Mouse (Mus musculus): ENCODE measurements around the gene Pcsk6. TPM values are rescaled to one million over a fixed set of nuclear protein-coding genes. Genes with fewer than 3 reads are reported as not detected.

Pcsk6 gene
- total RNA-seq, 1 experiment from 2014 or later: not detected

- ATAC-seq (replicated peaks; ENCODE audit: insufficient number of reproducible peaks, low FRiP score, low TSS enrichment, poor library complexity, severe bottlenecking): no peak
These were observed 116.4 kb downstream of the Pcsk6 start for GRCm38 (mm10) chr7:65977977-65978376.

DNA sequence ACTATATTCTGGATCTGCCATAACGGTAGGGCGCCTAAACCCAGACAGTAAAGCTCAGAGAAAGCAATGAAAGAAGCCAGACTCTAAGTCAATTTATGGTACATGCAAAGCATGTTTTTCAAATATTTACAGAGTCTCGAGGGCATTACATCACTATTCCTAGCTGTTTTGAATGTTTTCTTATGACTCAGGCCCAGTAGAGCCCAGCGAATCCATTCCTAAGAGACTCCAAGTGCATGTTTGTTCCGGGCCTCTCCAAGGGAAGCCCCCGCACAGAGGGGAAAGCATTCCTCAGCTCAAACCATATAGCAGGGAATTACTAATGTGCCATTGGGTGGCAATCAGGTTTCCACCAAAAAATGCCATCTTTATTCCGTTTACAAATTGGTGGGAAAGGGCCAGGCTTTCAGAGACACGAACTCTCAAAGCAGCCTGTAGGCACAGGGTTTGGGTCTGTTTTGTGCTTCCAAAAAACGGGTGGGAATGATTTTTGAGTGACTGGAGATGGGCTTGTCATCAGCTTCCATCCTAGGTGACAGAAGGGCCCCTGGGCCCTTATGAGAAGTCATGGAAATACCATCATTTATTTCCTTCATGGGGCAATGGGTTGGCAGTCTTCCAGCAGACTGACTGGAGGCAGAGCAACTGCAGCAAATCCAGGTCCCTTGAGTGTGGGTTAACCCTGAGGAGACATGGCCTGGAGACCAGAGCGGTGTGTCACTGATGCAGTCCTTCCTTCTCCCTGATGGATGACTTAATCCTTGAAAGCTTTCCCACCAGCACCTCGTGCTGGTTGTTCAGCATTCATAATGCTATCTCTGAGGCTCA, 117.7 kb downstream of the Pcsk6 start:
- no peak for ATAC-seq (replicated peaks; ENCODE audit: insufficient number of reproducible peaks, low FRiP score, low TSS enrichment, poor library complexity, severe bottlenecking)

GRCm38 (mm10) chr7:65980000-65980399, 118.5 kb downstream of the Pcsk6 start:
- no peak for ATAC-seq (replicated peaks; ENCODE audit: insufficient number of reproducible peaks, low FRiP score, low TSS enrichment, poor library complexity, severe bottlenecking)

DNA sequence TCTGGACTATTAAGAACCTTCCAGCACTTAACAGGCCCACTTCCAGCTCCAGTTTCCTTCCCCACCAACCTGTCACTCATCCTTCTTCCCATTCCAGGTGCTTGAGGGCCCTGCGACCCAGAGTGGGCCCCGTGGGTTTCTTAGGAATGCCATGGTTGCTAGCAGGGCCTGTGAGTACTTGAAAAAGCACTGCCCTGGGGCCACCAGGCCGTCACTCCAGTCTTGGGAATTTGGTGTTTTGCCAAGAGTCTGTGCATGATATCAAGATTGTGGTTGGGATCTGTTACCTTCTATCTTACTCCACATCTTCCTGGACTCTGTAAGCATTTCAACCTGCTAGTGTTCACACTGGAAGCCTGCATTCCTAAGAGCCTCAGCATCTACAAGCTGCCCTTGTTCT, 120.5 kb downstream of the Pcsk6 start:
- ATAC-seq (replicated peaks; ENCODE audit: insufficient number of reproducible peaks, low FRiP score, low TSS enrichment, poor library complexity, severe bottlenecking): no peak

- ATAC-seq (replicated peaks; ENCODE audit: insufficient number of reproducible peaks, low FRiP score, low TSS enrichment, poor library complexity, severe bottlenecking): no peak
These were observed 126.7 kb downstream of the Pcsk6 start for GRCm38 (mm10) chr7:65988249-65988648.

- no peak for ATAC-seq (replicated peaks; ENCODE audit: insufficient number of reproducible peaks, low FRiP score, low TSS enrichment, poor library complexity, severe bottlenecking)
These were observed 127.2 kb downstream of the Pcsk6 start for GRCm38 (mm10) chr7:65988709-65989108.

DNA sequence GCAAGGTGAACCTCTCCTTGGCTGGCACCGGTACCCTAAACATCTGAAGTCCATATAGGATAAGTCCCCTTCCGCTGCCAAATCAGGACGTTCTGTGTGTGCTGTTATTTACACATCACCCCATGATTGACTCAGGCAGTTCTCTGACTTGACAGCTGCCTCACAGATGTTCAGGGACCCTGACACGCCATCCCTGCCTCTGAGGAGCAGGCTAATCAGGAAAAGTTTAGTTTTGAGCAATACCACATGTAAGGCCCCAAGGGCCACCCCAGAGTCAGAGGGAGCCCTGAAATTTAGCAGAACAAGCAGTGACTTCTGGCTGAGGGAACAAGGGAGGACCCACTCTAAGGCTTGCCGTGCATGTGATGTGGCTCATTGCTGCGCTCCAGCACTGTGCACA, 130.8 kb downstream of the Pcsk6 start:
- no peak for ATAC-seq (replicated peaks; ENCODE audit: insufficient number of reproducible peaks, low FRiP score, low TSS enrichment, poor library complexity, severe bottlenecking)

DNA sequence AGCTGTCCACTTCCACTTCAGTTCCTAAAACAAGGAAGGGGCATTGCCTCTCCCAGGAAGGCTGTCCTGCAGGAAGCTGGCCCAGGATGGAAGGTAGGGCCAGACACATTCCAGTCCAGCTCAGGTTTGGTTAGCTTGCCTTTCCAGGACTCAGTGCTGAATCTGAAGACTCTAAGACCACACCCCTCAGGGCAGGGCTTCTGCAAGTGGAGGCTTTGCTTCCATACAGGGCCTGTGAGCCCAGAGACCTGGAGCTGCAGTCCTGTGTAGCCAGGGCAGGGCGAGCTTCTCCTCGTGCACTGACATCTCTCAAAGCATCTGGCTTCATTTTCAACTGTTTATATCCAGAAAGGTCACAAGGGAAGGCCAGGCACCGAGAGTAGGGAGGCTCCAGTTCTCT, 131.9 kb downstream of the Pcsk6 start:
- no peak for ATAC-seq (replicated peaks; ENCODE audit: insufficient number of reproducible peaks, low FRiP score, low TSS enrichment, poor library complexity, severe bottlenecking)

GRCm38 (mm10) chr7:66001035-66001754, 139.7 kb downstream of the Pcsk6 start:
- ATAC-seq (replicated peaks; ENCODE audit: insufficient number of reproducible peaks, low FRiP score, low TSS enrichment, poor library complexity, severe bottlenecking): no peak

GRCm38 (mm10) chr7:66001797-66002196, 140.3 kb downstream of the Pcsk6 start:
- ATAC-seq (replicated peaks; ENCODE audit: insufficient number of reproducible peaks, low FRiP score, low TSS enrichment, poor library complexity, severe bottlenecking): no peak

- no peak for ATAC-seq (replicated peaks; ENCODE audit: insufficient number of reproducible peaks, low FRiP score, low TSS enrichment, poor library complexity, severe bottlenecking)
These were observed 141.9 kb downstream of the Pcsk6 start for GRCm38 (mm10) chr7:66003447-66003846.

DNA sequence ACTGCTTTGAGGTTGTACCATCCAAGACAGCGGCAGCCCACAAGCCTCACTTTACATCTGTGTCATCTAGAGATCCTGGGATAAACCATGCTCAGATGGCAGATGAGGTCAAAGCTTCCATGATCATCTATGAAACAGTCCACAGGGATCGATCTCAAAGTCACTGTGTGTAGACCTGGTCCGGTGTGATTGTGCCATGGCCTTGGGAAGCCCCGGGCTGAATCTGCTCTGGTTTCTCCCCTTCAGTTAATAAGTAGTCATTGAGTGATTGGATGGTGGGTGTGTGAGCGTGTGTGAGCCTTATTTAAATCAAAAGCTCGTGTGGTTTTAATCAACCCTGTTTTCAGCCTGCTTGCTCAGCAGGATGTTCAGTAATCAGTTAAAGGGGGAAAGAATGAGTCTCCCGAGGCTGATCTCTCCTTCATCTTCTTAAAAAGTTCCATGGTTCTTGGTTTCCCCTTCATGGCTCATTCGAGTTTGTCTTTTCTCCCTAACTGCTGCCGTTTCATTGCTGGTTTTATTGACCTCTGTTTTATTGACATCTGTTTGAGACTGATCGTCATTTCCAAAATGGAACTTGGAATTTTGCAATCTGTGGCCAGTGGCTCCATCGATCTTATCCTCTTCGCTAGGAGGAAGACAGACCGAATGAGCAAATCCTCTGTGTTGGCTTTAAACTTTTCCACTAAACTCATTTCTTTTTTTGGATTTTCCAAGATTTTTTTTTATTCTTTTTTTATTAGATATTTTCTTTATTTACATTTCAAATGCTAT, 142.5 kb downstream of the Pcsk6 start:
- no peak for ATAC-seq (replicated peaks; ENCODE audit: insufficient number of reproducible peaks, low FRiP score, low TSS enrichment, poor library complexity, severe bottlenecking)

DNA sequence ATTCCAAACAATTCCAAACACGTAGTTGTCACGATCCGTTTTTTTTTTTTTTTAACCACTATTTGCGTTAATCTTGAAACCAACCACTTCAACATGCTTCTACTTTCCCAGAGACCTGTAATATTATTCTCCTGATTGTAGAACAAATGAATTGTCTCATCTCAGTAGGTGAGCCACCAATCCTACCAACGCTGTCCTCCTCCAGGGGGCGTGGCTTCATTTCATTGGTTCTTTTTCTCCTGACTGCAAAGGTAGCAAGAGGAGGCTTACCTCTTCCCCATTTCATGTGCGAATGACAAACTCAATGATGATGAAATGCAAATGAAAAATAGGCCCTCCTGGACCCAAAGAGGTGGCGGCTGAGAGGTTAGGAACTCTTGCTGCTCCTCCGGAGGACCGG, 143.5 kb downstream of the Pcsk6 start:
- no peak for ATAC-seq (replicated peaks; ENCODE audit: insufficient number of reproducible peaks, low FRiP score, low TSS enrichment, poor library complexity, severe bottlenecking)

- no peak for ATAC-seq (replicated peaks; ENCODE audit: insufficient number of reproducible peaks, low FRiP score, low TSS enrichment, poor library complexity, severe bottlenecking)
These were observed 146.8 kb downstream of the Pcsk6 start for GRCm38 (mm10) chr7:66008161-66008891.

GRCm38 (mm10) chr7:66008892-66009273, 147.3 kb downstream of the Pcsk6 start:
- ATAC-seq (replicated peaks; ENCODE audit: insufficient number of reproducible peaks, low FRiP score, low TSS enrichment, poor library complexity, severe bottlenecking): no peak

DNA sequence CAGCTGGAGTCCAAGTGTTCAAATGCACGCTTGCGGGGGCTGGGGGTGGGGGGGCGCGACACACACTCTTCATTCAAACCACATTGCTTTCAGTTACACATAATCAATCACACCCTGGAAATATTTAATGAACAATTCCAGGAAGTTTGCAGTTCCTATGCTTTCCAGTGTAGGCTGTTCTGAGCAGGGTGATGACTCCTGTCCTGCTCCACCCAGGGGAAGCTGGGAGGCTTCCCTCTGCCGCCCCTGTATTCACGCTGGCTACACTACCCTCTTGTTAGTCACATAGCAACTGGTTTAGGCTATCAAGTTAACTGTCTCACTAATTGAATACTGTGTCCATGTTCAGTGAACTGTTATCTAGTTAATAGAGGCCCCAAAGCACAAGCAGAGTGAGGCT, 149.0 kb downstream of the Pcsk6 start:
- no peak for ATAC-seq (replicated peaks; ENCODE audit: insufficient number of reproducible peaks, low FRiP score, low TSS enrichment, poor library complexity, severe bottlenecking)

DNA sequence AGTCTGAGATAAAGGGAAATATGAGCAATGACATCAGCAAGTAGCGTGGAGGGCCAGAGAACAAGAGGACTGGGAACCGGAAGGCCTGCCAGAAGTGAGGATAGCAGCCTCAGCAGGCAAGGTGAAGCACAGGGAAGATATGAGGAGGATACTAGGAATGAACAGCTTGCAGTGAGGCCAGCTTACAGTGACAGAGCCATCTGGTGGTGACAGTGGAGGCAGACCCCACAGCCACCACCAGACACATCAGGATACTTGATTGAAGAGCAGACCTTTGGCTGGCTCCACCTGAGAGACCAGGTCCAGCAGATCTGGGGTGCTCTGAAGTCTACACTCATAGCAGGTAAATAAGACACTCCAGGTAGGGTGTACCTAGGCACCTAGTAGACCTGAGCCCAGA, 166.2 kb downstream of the Pcsk6 start:
- no peak for ATAC-seq (replicated peaks; ENCODE audit: insufficient number of reproducible peaks, low FRiP score, low TSS enrichment, poor library complexity, severe bottlenecking)

- no peak for ATAC-seq (replicated peaks; ENCODE audit: insufficient number of reproducible peaks, low FRiP score, low TSS enrichment, poor library complexity, severe bottlenecking)
These were observed 167.4 kb downstream of the Pcsk6 start for GRCm38 (mm10) chr7:66028766-66029512.

Measured in monocyte, adult 5-6 weeks (primary cell).